Mouse (Mus musculus) erythroblast, embryonic 14.5 days (primary cell): ENCODE measurements around the gene Pik3c2g.

ENCODE experiments used
- GATA1 ChIP-seq: IDR thresholded peaks from 2 replicates; pipeline ENCODE4 v1.6.1; 2012; ENCODE audit warnings: low read length, inconsistent platforms, mixed read lengths
- TAL1 ChIP-seq: IDR thresholded peaks from 3 replicates; pipeline ENCODE4 v1.6.1; 2012; ENCODE audit warnings: low read length, inconsistent platforms, mixed read lengths

GRCm38 (mm10) chr6:139877476-139878361 lies 290.7 kb downstream of the Pik3c2g start:
- TF ChIP-seq GATA1 (no peak), TAL1 (no peak)
